ENCODE assay signal across 8 mouse cellular contexts in genomic region chr1:135688686-135689085, GRCm38 (mm10). TPM values are rescaled to one million over a fixed set of nuclear protein-coding genes. Genes with fewer than 3 reads are reported as not detected.
A peak's percentile ranks its signal among the peaks of the same experiment; 100 is the strongest.
DNase-seq lines count a peak whose midpoint lies in the region; ATAC-seq lines count a peak whose summit lies in the region.

No protein-coding gene starts in this region.

- H3K36me3 ChIP-seq in heart, embryonic 12.5 days, result peaks cover 2% of the 10 kb centered on the region
- no peaks in the 10 kb centered on the region for H3K36me3 ChIP-seq in hindbrain, embryonic 10.5 days

- peak overlapping the region; percentile 96 for H3K27ac ChIP-seq in heart, embryonic 12.5 days (ENCODE audit: poor library complexity, severe bottlenecking)
- H3K27ac ChIP-seq in hindbrain, embryonic 10.5 days, result peak overlapping the region; percentile 91

- intact Hi-C loops in heart, postnatal 36 days (cut with DNase I), result loop anchor here (1.0 kb wide), 1 partner anchor 10 kb away; no protein-coding TSS in a partner anchor

- DNase-seq in heart, postnatal 36 days, result no peak
- DNase-seq in ES-CJ7 (ENCODE audit: low read depth, low spot score), result peak; percentile 24
- no peak for DNase-seq in hindbrain, embryonic 10.5 days (ENCODE audit: low spot score)
- no peak for DNase-seq in urinary bladder, postnatal 25 days (ENCODE audit: low spot score)
- no peak for DNase-seq in right cerebral cortex, adult 2 months (ENCODE audit: low spot score in 2 of 2)

- peaks cover 60% of the 10 kb centered on the region for H3K4me1 ChIP-seq in heart, embryonic 12.5 days (replicated peaks)
- H3K4me1 ChIP-seq in hindbrain, embryonic 10.5 days (replicated peaks), result peaks cover 54% of the 10 kb centered on the region

- H3K27me3 ChIP-seq in heart, embryonic 12.5 days (replicated peaks), result no peaks in the 10 kb centered on the region
- H3K27me3 ChIP-seq in hindbrain, embryonic 10.5 days (ENCODE audit: insufficient read depth, poor library complexity, severe bottlenecking), result peaks cover 71% of the 10 kb centered on the region

- H3K9me3 ChIP-seq in heart, embryonic 12.5 days (replicated peaks), result no peaks in the 10 kb centered on the region
- H3K9me3 ChIP-seq in hindbrain, embryonic 10.5 days, result no peaks in the 10 kb centered on the region

- peak overlapping the region; percentile 97 for H3K9ac ChIP-seq in heart, embryonic 12.5 days

- ATAC-seq in heart, embryonic 12.5 days (ENCODE audit: insufficient number of reproducible peaks, low FRiP score), result no peak
- ATAC-seq in megakaryocyte, adult 5-6 weeks (ENCODE audit: poor library complexity, severe bottlenecking), result peak; percentile 30
- ATAC-seq in frontal cortex, adult (ENCODE audit: low TSS enrichment), result no peak

- H3K4me3 ChIP-seq in heart, embryonic 12.5 days, result peak overlapping the region; percentile 97
- H3K4me3 ChIP-seq in hindbrain, embryonic 10.5 days, result peak overlapping the region; percentile 78

- WGBS in heart, embryonic 12.5 days, result 12% methylated on average over 6 of the region's 6 CpGs
- 7% methylated on average over 6 of the region's 6 CpGs for WGBS in hindbrain, embryonic 10.5 days

- H3K4me2 ChIP-seq in heart, embryonic 12.5 days, result peak overlapping the region; percentile 93

RNA-seq across cellular contexts. Expression of gene Csrp1, which starts 31.2 kb away (rescaled TPM):
- polyA plus RNA-seq in heart, embryonic 12.5 days (2016; fragmentation: Nextera tagmentation; extraction: Ambion mirVana), result 266 and 270 TPM in 2 replicates
- total RNA-seq in heart, postnatal 36 days (2021), result 10 to 100 TPM; 46.5 to 52.8 TPM
- polyA plus RNA-seq in hindbrain, embryonic 10.5 days (2016; fragmentation: Nextera tagmentation; extraction: Ambion mirVana), result 51.0 and 56.2 TPM in 2 replicates
- 86.2 and 87.6 TPM in 2 replicates for total RNA-seq in megakaryocyte, adult 5-6 weeks (2015)
- total RNA-seq in megakaryocyte, adult 5-6 weeks (2017), result 99.9 and 100 TPM in 2 replicates
